15 mouse cellular contexts compared by ENCODE assay signal in the genomic region with DNA sequence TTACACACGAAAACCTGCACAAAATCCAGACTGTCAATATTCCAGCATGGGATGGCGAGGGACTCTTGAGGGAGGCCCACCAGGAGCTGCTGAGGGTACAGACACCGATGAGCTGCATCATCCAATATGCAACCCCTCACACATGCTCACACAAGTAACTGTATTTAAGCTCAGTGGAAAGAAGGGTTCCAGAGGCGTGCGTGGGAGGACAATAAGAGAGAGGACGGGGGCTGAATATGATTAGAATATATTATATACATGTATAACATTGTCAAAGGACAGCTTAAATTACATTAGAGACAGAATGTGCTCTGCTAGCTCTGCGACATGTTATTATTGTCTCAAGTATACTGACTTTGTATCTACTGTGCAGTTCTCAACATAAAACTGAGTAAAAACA.
"Had no signal": no experiment of that assay in that cellular context is flagged by ENCODE, and none has a peak within 500 bp of the region (broad histone marks: within the 10 kb centered on the region; RNA-seq: fewer than 3 reads in every experiment).

No protein-coding gene starts in this region.

- DNase-seq: kidney, adult 2 months; kidney, postnatal 25 days; liver; lung, adult 18-20 months; lung, postnatal 10 days; lung, postnatal 36 days; retina, postnatal 1 day; spleen, adult 18-20 months; thymus, adult 2 months; thymus, postnatal 14 days; thymus, postnatal 4 days had no signal

- ATAC-seq: intestine, postnatal 0 days; liver, embryonic 12.5 days; midbrain, embryonic 13.5 days; midbrain, embryonic 16.5 days had no signal
